Mouse (Mus musculus) heart, postnatal 0 days (tissue): ENCODE measurements at regions not wholly inside any gene's neighbourhood (a gene's known extent, or its start where the extent isn't known, plus 50 kb on each side); places are given as distances from the start of the nearest gene placed in this dataset.

Source experiments
- ATAC-seq: fragments of 200-750 bp; cut with Nextera tagmentation; 2 replicates; pipeline ENCODE4 v1.8.0; 2017; ENCODE audit warnings: low read depth, moderate number of reproducible peaks, moderate library complexity; ENCODE audit not compliant: insufficient read depth
- DNase-seq: peaks from one replicate; pipeline ENCODE4 v3.0.0-alpha.2; 2016; ENCODE audit warnings: low spot score
- H3K27ac ChIP-seq: fragments of 300-500 bp; sonication (generic); 2 replicates; pipeline ENCODE4 v1.5.1; 2014; ENCODE audit warnings: low read depth, mild to moderate bottlenecking
- H3K27me3 ChIP-seq: fragments of 300-500 bp; sonication (generic); 2 replicates; pipeline ENCODE4 v1.6.1; 2014; ENCODE audit warnings: low read length, mixed read lengths; ENCODE audit not compliant: control insufficient read depth, insufficient read depth
- H3K36me3 ChIP-seq: fragments of 300-500 bp; sonication (generic); replicated peaks from 2 replicates; pipeline ENCODE4 v1.6.1; 2014; ENCODE audit warnings: low read length, mixed read lengths; ENCODE audit not compliant: control insufficient read depth, insufficient read depth
- H3K4me1 ChIP-seq: fragments of 300-500 bp; sonication (generic); 2 replicates; pipeline ENCODE4 v1.6.1; 2014; ENCODE audit warnings: antibody characterized with exemption; ENCODE audit not compliant: control insufficient read depth, insufficient read depth
- H3K4me2 ChIP-seq: fragments of 300-500 bp; sonication (generic); 2 replicates; pipeline ENCODE4 v1.6.1; 2014; ENCODE audit warnings: low read depth, mild to moderate bottlenecking, low read length, moderate library complexity
- H3K4me3 ChIP-seq: fragments of 300-500 bp; sonication (generic); 2 replicates; pipeline ENCODE4 v1.5.1; 2014; ENCODE audit warnings: low read depth, low read length
- H3K9ac ChIP-seq: fragments of 300-500 bp; sonication (generic); replicated peaks from 2 replicates; pipeline ENCODE4 v1.6.1; 2014; ENCODE audit warnings: low read depth, low read length, mixed read lengths
- H3K9me3 ChIP-seq: fragments of 300-500 bp; sonication (generic); replicated peaks from 2 replicates; pipeline ENCODE4 v1.6.1; 2016; ENCODE audit warnings: low read length; ENCODE audit not compliant: control insufficient read depth
- CTCF ChIP-seq: IDR thresholded peaks from 2 replicates; pipeline ENCODE4 v1.5.1; 2016; ENCODE audit warnings: antibody characterized with exemption, control low read depth, low read depth
- EP300 ChIP-seq: IDR thresholded peaks from 2 replicates; pipeline ENCODE4 v1.6.1; 2016; ENCODE audit warnings: antibody characterized with exemption, low read depth
- whole genome bisulfite sequencing: fragments of 180-500 bp; shearing (Covaris S2); extraction: QIAGEN DNeasy Blood & Tissue Kit; methylation state at CpG from one replicate; pipeline ENCODE4 v1.1.7; 2014; 5-methylcytosine and 5-hydroxymethylcytosine counted together

DNA sequence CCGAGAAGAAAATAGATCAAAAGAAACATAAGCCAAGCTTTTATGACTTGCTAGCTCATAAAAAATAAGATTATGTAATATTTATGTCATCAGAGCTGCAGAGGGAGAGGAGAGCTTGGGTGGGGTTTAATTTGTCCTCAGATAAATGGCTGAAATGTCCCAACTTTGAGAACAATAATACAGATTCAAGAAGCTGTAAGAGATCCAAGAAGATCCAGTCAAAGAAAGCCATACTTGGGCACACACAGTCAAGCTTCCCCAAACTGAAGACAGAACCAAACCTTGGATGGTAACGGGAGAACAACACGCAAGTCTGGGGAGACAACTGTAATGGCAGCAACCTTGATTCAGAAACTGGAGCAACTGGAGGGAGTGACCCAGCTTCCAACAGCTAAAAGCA, 243.6 kb downstream of the Sorl1 start:
- Histone ChIP-seq H3K27ac (no peak overlapping the region), H3K9me3 (no peaks in the 10 kb centered on the region), H3K4me3 (no peak overlapping the region), H3K9ac (no peak overlapping the region), H3K27me3 (no peaks in the 10 kb centered on the region), H3K4me1 (peaks cover 5% of the 10 kb centered on the region), H3K36me3 (no peaks in the 10 kb centered on the region), H3K4me2 (no peak overlapping the region)
- DNase-seq (no peak), ATAC-seq (no peak)
- WGBS = 88% methylated on average over 3 of the region's 3 CpGs
- TF ChIP-seq EP300 = no peak
- TF ChIP-seq CTCF = no peak

DNA sequence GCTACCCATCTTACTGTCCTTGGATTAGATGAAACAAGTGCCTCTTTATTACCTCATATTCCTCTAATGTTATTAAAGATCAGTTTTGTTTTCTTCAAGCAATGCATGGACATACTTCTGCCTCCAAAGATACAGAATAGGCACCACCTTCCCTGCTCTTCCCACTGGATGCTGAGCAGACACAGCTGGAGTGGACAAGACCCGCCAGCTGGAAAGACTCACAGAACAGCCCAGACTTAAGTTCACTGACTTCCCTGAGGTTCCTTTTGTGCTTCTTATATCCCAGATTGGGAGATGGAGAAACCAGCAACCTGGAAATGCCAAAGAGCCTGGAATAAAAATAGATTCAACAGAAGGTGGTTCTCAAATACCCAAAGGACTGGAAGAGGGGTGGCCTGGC, 245.0 kb downstream of the Sorl1 start:
- ATAC-seq = no peak
- Histone ChIP-seq H3K27ac (no peak overlapping the region), H3K4me1 (peaks cover 5% of the 10 kb centered on the region), H3K27me3 (no peaks in the 10 kb centered on the region), H3K36me3 (no peaks in the 10 kb centered on the region), H3K9ac (no peak overlapping the region), H3K9me3 (no peaks in the 10 kb centered on the region), H3K4me3 (no peak overlapping the region), H3K4me2 (no peak overlapping the region)
- 52% methylated on average over 1 of the region's 1 CpGs for WGBS
- TF ChIP-seq CTCF (no peak), EP300 (no peak)
- DNase-seq = no peak

DNA sequence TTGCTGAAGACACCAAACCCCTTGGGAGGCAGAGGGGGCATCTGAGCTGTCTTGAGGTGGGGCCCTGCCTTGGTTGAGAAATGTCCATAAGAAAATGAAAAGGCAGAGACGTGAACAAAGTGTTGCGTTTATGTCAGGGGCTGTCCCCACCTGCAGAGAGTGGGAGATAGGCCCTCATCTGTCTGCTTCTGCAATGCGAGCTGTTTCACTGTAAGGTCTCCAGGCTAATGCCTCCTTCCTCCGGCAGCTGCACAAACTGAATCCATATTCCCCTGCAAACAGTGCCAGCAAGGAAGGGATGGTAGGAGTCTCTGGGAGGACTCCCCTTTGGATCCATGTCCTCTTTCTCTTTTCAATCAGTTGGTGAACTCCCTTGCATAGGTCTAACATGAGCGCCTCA, 263.0 kb downstream of the Sorl1 start:
- ATAC-seq = 0 out of 2 replicates have a peak, but pooled peaks have one; percentile 22
- Histone ChIP-seq H3K27ac (peak overlapping the region; percentile 57), H3K9me3 (no peaks in the 10 kb centered on the region), H3K9ac (0 out of 2 replicates have a peak overlapping the region, but pooled peaks have one; percentile 14), H3K4me2 (peak overlapping the region; percentile 42), H3K4me3 (peak overlapping the region; percentile 9; the same call in 1 of the 2 replicates), H3K27me3 (no peaks in the 10 kb centered on the region), H3K4me1 (peaks cover 17% of the 10 kb centered on the region), H3K36me3 (no peaks in the 10 kb centered on the region)
- DNase-seq = peak; percentile 10
- no peak for TF ChIP-seq EP300
- peak; percentile 10; the same call in 1 of the 2 replicates for TF ChIP-seq CTCF
- 44% methylated on average over 5 of the region's 5 CpGs for WGBS

DNA sequence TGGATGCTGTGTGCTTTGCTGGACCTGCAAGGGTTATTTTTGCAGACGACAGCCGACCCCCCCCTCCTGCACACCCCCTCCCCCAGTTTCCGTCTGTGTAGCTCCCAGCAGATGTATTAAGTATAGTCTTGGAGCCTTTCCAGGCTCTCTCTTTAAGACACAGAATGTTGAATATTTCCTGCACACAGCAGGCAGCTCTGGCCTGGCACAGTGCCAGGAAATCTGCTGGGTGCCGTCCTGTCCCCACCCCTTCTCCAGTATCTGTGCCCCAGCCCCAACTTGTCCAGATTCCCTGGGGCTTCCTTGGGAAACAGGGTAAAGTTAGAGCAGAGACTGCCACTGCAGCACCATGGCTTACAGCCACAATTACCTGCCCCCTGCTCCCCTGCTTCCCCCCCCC, 263.4 kb downstream of the Sorl1 start:
- H3K9ac ChIP-seq = 0 out of 2 replicates have a peak overlapping the region, but pooled peaks have one; percentile 14
- H3K4me3 ChIP-seq = peak overlapping the region; percentile 9; the same call in 1 of the 2 replicates
- DNase-seq (peak; percentile 86), ATAC-seq (peak; percentile 87)
- no peaks in the 10 kb centered on the region for H3K27me3 ChIP-seq
- 4% methylated on average over 4 of the region's 4 CpGs for WGBS
- H3K4me2 ChIP-seq = peak overlapping the region; percentile 42
- peak; percentile 38; the same call in 1 of the 2 replicates for TF ChIP-seq EP300
- TF ChIP-seq CTCF = no peak
- H3K9me3 ChIP-seq = no peaks in the 10 kb centered on the region
- H3K4me1 ChIP-seq = peaks cover 17% of the 10 kb centered on the region
- H3K27ac ChIP-seq = peak overlapping the region; percentile 57
- H3K36me3 ChIP-seq = no peaks in the 10 kb centered on the region

DNA sequence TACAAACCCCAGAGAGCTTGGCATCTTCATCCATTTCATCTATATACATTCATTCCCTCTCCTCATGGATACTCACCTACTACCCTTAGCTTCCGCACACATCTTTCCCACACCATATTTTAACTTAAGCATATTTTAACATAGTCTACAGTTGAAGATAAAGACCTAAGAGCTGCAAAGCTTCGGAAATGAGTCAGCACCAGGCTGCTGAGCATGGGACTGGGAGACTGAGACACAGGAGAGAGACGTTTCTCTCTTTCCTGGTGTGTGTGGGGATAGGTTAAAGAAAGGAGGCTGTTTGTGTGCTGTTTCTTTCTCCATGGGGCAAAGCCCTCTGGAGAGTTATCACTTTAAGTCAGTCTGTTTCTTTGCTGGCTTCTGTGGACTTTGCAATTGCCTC, 264.3 kb downstream of the Sorl1 start:
- Histone ChIP-seq H3K27ac (no peak overlapping the region), H3K9ac (no peak overlapping the region), H3K9me3 (no peaks in the 10 kb centered on the region), H3K4me3 (no peak overlapping the region), H3K4me1 (peaks cover 17% of the 10 kb centered on the region), H3K4me2 (no peak overlapping the region), H3K27me3 (no peaks in the 10 kb centered on the region), H3K36me3 (no peaks in the 10 kb centered on the region)
- WGBS = 44% methylated on average over 3 of the region's 3 CpGs
- ATAC-seq (no peak), DNase-seq (no peak)
- TF ChIP-seq CTCF (no peak), EP300 (no peak)

DNA sequence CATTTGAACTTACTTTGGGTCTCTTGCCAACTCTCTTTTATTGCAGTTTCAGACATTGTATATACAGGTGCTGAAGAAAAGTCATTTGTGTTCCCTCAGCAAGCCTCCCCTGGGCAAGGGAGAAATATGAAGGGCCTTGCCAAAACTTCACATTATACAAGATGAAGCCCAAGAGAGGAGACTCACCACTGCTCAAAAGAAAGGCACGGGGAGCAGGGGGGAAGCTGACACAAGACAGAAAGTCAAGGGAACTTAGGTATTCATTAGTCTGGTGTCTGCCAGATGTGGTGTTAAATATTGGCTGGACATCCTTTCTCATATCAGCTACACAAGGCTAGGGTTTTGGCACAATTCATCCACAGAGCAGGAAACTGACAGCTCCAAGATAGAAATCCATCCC, 272.0 kb downstream of the Sorl1 start:
- Histone ChIP-seq H3K27me3 (no peaks in the 10 kb centered on the region), H3K4me1 (no peaks in the 10 kb centered on the region), H3K4me2 (no peak overlapping the region), H3K9me3 (no peaks in the 10 kb centered on the region), H3K27ac (no peak overlapping the region), H3K9ac (no peak overlapping the region), H3K36me3 (no peaks in the 10 kb centered on the region), H3K4me3 (no peak overlapping the region)
- ATAC-seq (no peak), DNase-seq (no peak)
- TF ChIP-seq CTCF (no peak), EP300 (no peak)
- 65% methylated on average over 1 of the region's 1 CpGs for WGBS
